Mouse (Mus musculus) megakaryocyte, embryonic 14.5 days (primary cell): ENCODE results near the gene Pdcd2l. TPM values are rescaled to one million over a fixed set of nuclear protein-coding genes. Genes with fewer than 3 reads are reported as not detected.

ENCODE experiments used
- H3K27me3 ChIP-seq: replicated peaks from 2 replicates; pipeline ENCODE3; 2012; ENCODE audit warnings: inconsistent platforms
- H3K36me3 ChIP-seq: replicated peaks from 2 replicates; pipeline ENCODE3; 2012; ENCODE audit warnings: low read length, inconsistent platforms, mixed read lengths
- H3K4me1 ChIP-seq: 2 replicates; pipeline ENCODE4 v1.6.1; 2012; ENCODE audit warnings: inconsistent platforms
- H3K4me3 ChIP-seq: replicated peaks from 2 replicates; pipeline ENCODE3; 2012; ENCODE audit warnings: moderate library complexity, mild to moderate bottlenecking, inconsistent platforms
- H3K9me3 ChIP-seq: 2 replicates; pipeline ENCODE4 v1.6.1; 2012; ENCODE audit warnings: inconsistent platforms
- FLI1 ChIP-seq: IDR thresholded peaks from 2 replicates; pipeline ENCODE4 v1.6.1; 2012; ENCODE audit warnings: low read length, inconsistent platforms, mixed read lengths
- GATA1 ChIP-seq: IDR thresholded peaks from 3 replicates; pipeline ENCODE4 v1.6.1; 2012; ENCODE audit warnings: mixed read lengths, low read length, inconsistent platforms, borderline replicate concordance
- polyA plus RNA-seq: library from polyadenylated mRNA; stranded (reverse); fragments of >175 nt; gene quantifications from 2 replicates; pipeline ENCODE4 v1.2.3, GENCODE M21; 2012; ENCODE audit warnings: low replicate concordance; ENCODE audit not compliant: insufficient read depth

Pdcd2l gene
- polyA plus RNA-seq, 1 experiment = 4.0 TPM

DNA sequence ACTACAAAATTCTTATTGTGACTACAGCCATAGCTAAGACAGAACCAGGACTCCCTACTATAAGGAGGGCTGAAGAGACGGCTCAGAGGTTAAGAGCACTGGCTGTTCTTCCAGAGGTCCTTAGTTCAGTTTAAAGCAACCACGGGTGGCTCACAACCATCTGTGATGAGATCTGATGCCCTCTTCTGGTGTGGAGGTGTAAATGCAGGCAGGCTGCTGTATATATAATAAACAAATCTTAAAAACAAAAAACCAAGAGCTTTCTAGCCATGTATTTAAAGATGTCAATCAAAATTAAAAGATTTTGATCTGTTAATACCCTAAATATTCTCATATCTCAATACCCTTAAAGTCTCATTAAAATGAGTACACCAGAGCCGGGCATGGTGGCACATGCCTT is 37.3 kb downstream of the Pdcd2l start:
- Histone ChIP-seq H3K4me1 (no peaks in the 10 kb centered on the region), H3K36me3 (peaks cover 95% of the 10 kb centered on the region)
- TF ChIP-seq GATA1 (no peak), FLI1 (no peak)

DNA sequence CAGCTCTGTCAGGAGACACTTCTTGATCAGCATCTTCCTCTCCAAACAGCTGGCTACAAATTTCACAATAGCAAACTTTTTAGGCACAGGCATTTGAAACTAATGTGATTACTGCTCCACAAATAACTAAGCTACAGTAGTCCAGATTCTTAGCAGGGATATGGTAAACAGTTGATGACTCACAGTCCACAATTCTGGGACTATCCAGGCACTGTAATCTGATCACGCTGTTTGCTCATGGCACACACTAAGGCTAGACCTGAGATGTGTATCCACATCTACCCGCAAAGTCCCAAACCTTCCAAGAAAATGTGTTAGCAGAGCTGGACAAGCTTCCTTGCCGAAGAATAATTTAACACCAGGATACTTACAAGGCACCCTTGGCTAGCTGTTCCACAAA is 38.5 kb downstream of the Pdcd2l start:
- H3K4me3 ChIP-seq = no peak overlapping the region
- TF ChIP-seq FLI1 (no peak), GATA1 (no peak)
- no peaks in the 10 kb centered on the region for H3K27me3 ChIP-seq
- no peaks in the 10 kb centered on the region for H3K9me3 ChIP-seq
- H3K36me3 ChIP-seq = peaks cover 96% of the 10 kb centered on the region
- no peaks in the 10 kb centered on the region for H3K4me1 ChIP-seq

More for the DNA sequence above, 37.3 kb downstream of the Pdcd2l start:
- Histone ChIP-seq H3K9me3 (no peaks in the 10 kb centered on the region), H3K4me3 (no peak overlapping the region), H3K27me3 (no peaks in the 10 kb centered on the region)

DNA sequence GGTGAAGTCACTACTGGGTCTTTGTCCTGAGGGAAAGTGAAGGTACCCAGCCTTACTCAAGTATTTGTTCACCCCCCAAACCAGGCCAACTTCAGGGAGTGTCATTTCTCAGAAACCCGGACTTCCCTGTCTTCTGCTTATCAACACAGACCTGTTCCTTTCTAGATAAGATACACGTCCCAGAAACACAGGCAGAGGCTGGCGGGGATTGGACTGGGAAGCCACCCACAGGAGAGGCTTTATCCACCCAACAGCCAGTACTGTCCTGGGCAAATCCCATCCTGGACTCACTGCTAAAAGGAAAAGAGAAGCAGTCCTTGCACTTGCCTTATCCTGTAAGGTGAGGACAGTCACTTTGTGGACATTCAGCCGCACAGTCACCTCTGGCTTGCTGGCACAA is 49.3 kb downstream of the Pdcd2l start:
- H3K36me3 ChIP-seq = peaks cover 98% of the 10 kb centered on the region
- H3K4me3 ChIP-seq = no peak overlapping the region
- peaks cover 3% of the 10 kb centered on the region for H3K4me1 ChIP-seq
- H3K27me3 ChIP-seq = no peaks in the 10 kb centered on the region
- H3K9me3 ChIP-seq = peaks cover 6% of the 10 kb centered on the region; the same call in 1 of the 2 replicates
- TF ChIP-seq FLI1 = no peak
- no peak for TF ChIP-seq GATA1

DNA sequence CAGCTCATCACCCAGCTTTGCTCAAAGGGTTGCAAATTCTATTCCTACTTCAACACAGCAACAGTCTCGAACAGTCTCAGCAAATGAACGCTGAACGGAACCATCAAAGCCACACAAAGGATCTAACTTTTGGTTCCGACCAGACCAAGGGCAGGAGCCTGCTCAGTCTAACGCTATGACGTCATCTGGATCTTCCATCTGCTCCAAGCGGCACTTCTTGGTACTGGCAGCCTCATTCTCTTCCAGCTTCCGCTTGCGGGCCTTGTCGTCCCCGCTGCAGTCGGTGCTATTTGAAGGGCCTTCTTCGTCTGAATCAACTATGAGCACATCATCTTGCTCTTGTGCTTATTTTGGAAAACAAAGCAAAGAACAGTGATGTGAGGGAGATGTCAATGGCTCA is 55.3 kb downstream of the Pdcd2l start:
- Histone ChIP-seq H3K4me3 (no peak overlapping the region), H3K4me1 (no peaks in the 10 kb centered on the region), H3K9me3 (no peaks in the 10 kb centered on the region), H3K36me3 (peaks cover 63% of the 10 kb centered on the region), H3K27me3 (peaks cover 3% of the 10 kb centered on the region)
- TF ChIP-seq FLI1 (no peak), GATA1 (no peak)

DNA sequence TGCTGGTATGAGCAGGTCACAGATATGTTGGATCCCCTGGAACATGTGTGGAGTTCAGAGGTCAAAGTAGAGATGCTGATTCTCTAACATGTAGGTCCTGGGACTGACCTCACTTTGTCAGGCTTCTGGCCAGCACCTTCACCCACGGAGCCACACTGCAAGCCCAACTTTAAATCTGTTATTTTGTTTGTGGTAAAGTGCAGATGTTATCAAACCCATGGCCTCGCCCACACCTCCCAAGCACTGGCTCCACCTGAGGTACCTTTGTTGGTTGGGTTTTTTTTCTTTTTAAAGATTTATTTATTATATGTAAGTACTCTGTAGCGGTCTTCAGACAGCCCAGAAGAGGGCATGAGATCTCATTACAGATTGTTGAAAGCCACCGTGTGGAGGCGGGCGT is 57.0 kb downstream of the Pdcd2l start:
- Histone ChIP-seq H3K4me1 (no peaks in the 10 kb centered on the region), H3K27me3 (peaks cover 12% of the 10 kb centered on the region), H3K36me3 (peaks cover 46% of the 10 kb centered on the region), H3K9me3 (no peaks in the 10 kb centered on the region), H3K4me3 (no peak overlapping the region)
- no peak for TF ChIP-seq FLI1
- TF ChIP-seq GATA1 = no peak

Other genes starting within 250 kb of the Pdcd2l start
- not detected in 2 replicates for gene Scgb2b27, start 182.7 kb downstream of the Pdcd2l start, polyA plus RNA-seq
- not detected in 2 replicates for gene Scgb1b27, start 175.2 kb downstream of the Pdcd2l start, polyA plus RNA-seq
- gene Scgb1b30, start 101.2 kb downstream of the Pdcd2l start, polyA plus RNA-seq = not detected in 2 replicates
- gene Wtip, start 63.4 kb downstream of the Pdcd2l start, polyA plus RNA-seq = 1.2 and 1.7 TPM in 2 replicates
- 1.3 and 8.8 TPM in 2 replicates for gene Uba2, start 27.1 kb downstream of the Pdcd2l start, polyA plus RNA-seq
- gene Gpi1, start 33.7 kb upstream of the Pdcd2l start, polyA plus RNA-seq = 1,962 and 3,728 TPM in 2 replicates
- not detected in 2 replicates for gene Gm6096, start 54.4 kb upstream of the Pdcd2l start, polyA plus RNA-seq
- 3.4 and 6.2 TPM in 2 replicates for gene 4931406P16Rik, start 116.9 kb upstream of the Pdcd2l start, polyA plus RNA-seq
- gene Lsm14a, start 196.7 kb upstream of the Pdcd2l start, polyA plus RNA-seq = 3.0 and 16.9 TPM in 2 replicates